Mouse (Mus musculus): ENCODE measurements around the gene Slc34a3. TPM values are rescaled to one million over a fixed set of nuclear protein-coding genes. Genes with fewer than 3 reads are reported as not detected.

The Slc34a3 gene
- total and polyA plus RNA-seq, 3 experiments, result 0.03 to 0.04 TPM; not detected in 1

DNA sequence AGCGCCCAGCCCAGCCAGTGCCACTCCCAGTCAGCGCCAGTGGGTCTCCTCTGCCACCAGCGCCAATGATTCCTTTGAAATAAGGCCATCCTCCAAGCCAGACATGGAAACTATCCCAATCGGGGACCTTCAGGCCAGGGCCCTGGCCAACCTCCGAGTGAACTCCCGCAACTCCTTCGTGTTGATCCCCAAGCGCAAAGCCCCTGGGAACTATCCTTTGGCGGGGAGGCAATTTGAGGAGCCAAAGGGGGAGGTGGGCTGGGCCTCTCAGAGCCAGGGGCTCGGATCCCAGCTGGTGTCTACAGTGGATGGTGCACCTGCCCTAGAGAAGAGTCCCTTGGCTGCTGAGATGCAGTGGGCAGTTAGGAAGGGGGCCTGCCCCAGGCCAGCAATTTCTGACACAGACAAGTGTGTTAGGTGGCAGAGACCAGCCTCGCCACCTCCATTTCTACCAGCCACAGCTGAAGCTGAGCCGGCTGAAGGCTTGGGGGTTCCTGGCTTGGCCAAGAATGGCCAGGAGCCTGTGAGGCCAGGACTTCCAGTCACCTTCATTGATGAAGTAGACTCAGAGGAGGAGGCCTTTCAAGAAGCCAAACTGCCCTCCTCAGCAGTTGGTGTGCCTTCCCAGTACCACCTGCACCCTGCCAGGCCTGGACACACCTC, 29.6 kb upstream of the Slc34a3 start:
- no peak for DNase-seq (ENCODE audit: low read depth, low spot score)
- Histone ChIP-seq H3K27ac (ENCODE audit: control insufficient read depth, low read depth, low read length) (peak overlapping the region; percentile 48; the same call in 1 of the 2 replicates), H3K9ac (ENCODE audit: control insufficient read depth, low read depth, low read length, poor library complexity, severe bottlenecking) (peak overlapping the region; percentile 93), H3K4me3 (ENCODE audit: control insufficient read depth in 1 of 2, insufficient read depth in 1 of 2, low read depth in 2 of 2, low read length in 2 of 2) (peak overlapping the region; percentile 90 to 95), H3K9me3 (replicated peaks; ENCODE audit: insufficient read depth, low read length) (no peaks in the 10 kb centered on the region), H3K4me1 (ENCODE audit: control insufficient read depth in 1 of 2, insufficient read depth in 2 of 2, low read length in 2 of 2) (peaks cover 10 to 48% of the 10 kb centered on the region in 2 experiments), H3K27me3 (ENCODE audit: control insufficient read depth in 1 of 2, insufficient read depth in 2 of 2, low read length in 2 of 2) (no peaks in the 10 kb centered on the region), H3K36me3 (ENCODE audit: control insufficient read depth in 1 of 2, insufficient read depth in 2 of 2, low read length in 2 of 2) (peaks cover 0 to 36% of the 10 kb centered on the region in 2 experiments; a peak in 2 of 4 replicates), H3K79me2 (ENCODE audit: control insufficient read depth, insufficient read depth, low read length, poor library complexity) (peaks cover 55% of the 10 kb centered on the region)
- TF ChIP-seq POLR2AphosphoS5 (IDR thresholded peaks at IDR 0.05; ENCODE audit: borderline replicate concordance, low read depth, low read length) (no peak), CHD1 (IDR thresholded peaks at IDR 0.05; ENCODE audit: low read depth, low read length) (0 out of 2 replicates have a peak, but pooled peaks have one; percentile 10), MYB (IDR thresholded peaks at IDR 0.05; ENCODE audit: low read depth, low read length) (no peak)

DNA sequence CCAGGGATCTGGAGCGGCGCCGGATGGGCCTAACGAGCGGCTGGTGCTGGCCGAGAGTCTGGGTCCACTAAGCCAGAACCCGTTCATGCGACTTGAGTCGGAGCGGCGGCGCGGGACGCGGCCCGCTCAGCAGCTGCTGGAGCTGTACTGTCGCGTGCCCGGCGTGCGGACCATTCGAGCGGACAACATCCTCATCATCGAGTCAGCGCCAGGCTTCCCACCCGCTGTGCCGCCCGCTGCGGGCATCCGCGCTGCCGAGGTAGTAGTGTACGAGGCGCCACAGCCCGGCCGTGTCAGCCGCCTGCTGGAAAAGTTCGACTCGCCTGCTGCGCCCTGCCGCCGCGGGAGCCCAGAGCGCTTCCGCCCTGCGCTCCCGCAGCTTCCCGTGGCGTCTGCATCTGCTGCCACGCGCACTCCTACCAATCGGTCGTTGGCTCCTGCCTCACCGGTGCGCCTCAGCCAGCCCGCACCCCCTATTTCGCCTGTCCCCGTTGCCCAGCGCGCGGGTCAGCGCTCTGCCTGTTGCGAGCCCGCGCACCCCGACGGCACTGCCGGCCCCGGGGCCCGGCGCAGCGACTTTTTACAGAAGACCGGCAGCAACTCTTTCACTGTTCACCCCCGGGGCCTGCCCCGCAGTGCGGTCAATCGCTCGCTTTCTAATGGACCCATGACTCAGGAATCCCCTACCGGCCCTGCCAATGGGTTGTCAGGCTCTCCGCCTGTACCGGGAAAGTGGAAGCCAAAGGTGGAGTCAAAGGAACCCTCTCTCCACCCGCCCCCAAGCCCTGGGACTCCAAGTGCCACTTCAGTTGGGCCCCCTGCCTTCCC, 28.8 kb upstream of the Slc34a3 start:
- DNase-seq (ENCODE audit: low read depth, low spot score), result peak; percentile 70
- Histone ChIP-seq H3K4me1 (ENCODE audit: control insufficient read depth in 1 of 2, insufficient read depth in 2 of 2, low read length in 2 of 2) (peaks cover 10 to 43% of the 10 kb centered on the region in 2 experiments), H3K27ac (ENCODE audit: control insufficient read depth, low read depth, low read length) (peak overlapping the region; percentile 48), H3K9ac (ENCODE audit: control insufficient read depth, low read depth, low read length, poor library complexity, severe bottlenecking) (peak overlapping the region; percentile 93), H3K79me2 (ENCODE audit: control insufficient read depth, insufficient read depth, low read length, poor library complexity) (peaks cover 55% of the 10 kb centered on the region), H3K9me3 (replicated peaks; ENCODE audit: insufficient read depth, low read length) (no peaks in the 10 kb centered on the region), H3K27me3 (ENCODE audit: control insufficient read depth in 1 of 2, insufficient read depth in 2 of 2, low read length in 2 of 2) (no peaks in the 10 kb centered on the region), H3K4me3 (ENCODE audit: control insufficient read depth in 1 of 2, insufficient read depth in 1 of 2, low read depth in 2 of 2, low read length in 2 of 2) (peak overlapping the region; percentile 90 to 95), H3K36me3 (ENCODE audit: control insufficient read depth in 1 of 2, insufficient read depth in 2 of 2, low read length in 2 of 2) (peaks cover 0 to 32% of the 10 kb centered on the region in 2 experiments; a peak in 2 of 4 replicates)
- TF ChIP-seq MAX (IDR thresholded peaks at IDR 0.05; ENCODE audit: low read length) (0 out of 2 replicates have a peak, but pooled peaks have one; percentile 37), TCF12 (IDR thresholded peaks at IDR 0.05; ENCODE audit: low read depth, low read length) (peak; percentile 16; the same call in 1 of the 2 replicates), CHD1 (IDR thresholded peaks at IDR 0.05; ENCODE audit: low read depth, low read length) (peak; percentile 49; the same call in 1 of the 2 replicates), MAZ (IDR thresholded peaks at IDR 0.05; ENCODE audit: low read depth, low read length) (0 out of 2 replicates have a peak, but pooled peaks have one; percentile 45), UBTF (IDR thresholded peaks at IDR 0.05; ENCODE audit: borderline replicate concordance, insufficient read depth, low read depth, low read length) (peak; percentile 40; the same call in 1 of the 2 replicates), HCFC1 (IDR thresholded peaks at IDR 0.05; ENCODE audit: low read depth, low read length) (peak; percentile 42), TBP (IDR thresholded peaks at IDR 0.05; ENCODE audit: low read depth, low read length) (no peak), RAD21 (IDR thresholded peaks at IDR 0.05; ENCODE audit: low read depth, low read length) (no peak)
